Mouse (Mus musculus) bone marrow, adult 2 months (tissue): ENCODE results near the gene Specc1l.

Experiments
- CTCF ChIP-seq: fragments of 200-500 bp; IDR thresholded peaks from 2 replicates; pipeline ENCODE4 v1.5.1; 2011; ENCODE audit warnings: low read length, control low read depth; ENCODE audit not compliant: control insufficient read depth, insufficient read depth
- POLR2A ChIP-seq: fragments of 200-500 bp; IDR thresholded peaks from 2 replicates; pipeline ENCODE4 v1.6.1; 2011; ENCODE audit warnings: low read depth, mild to moderate bottlenecking, control low read depth, low read length, borderline replicate concordance; ENCODE audit not compliant: control insufficient read depth

GRCm38 (mm10) chr10:75200733-75201132, 11.1 kb upstream of the Specc1l start:
- no peak for TF ChIP-seq POLR2A
- TF ChIP-seq CTCF, result no peak
